Mouse (Mus musculus): Measurements from ENCODE around the gene Lix1l. TPM values are rescaled to one million over a fixed set of nuclear protein-coding genes. Genes with fewer than 3 reads are reported as not detected.

Gene Lix1l
- total RNA-seq (2021) = 1 to 10 TPM; 5.5 to 6.3 TPM
- long read RNA-seq, experiment 1, partial matches to known transcripts = 0 of 11 reads
- long read RNA-seq, experiment 1, other reads (novel, unspliced or antisense) = 10 of 11 reads
- long read RNA-seq, experiment 2, partial matches to known transcripts = 1 of 14 reads
- long read RNA-seq, experiment 2, other reads (novel, unspliced or antisense) = 13 of 14 reads

DNA sequence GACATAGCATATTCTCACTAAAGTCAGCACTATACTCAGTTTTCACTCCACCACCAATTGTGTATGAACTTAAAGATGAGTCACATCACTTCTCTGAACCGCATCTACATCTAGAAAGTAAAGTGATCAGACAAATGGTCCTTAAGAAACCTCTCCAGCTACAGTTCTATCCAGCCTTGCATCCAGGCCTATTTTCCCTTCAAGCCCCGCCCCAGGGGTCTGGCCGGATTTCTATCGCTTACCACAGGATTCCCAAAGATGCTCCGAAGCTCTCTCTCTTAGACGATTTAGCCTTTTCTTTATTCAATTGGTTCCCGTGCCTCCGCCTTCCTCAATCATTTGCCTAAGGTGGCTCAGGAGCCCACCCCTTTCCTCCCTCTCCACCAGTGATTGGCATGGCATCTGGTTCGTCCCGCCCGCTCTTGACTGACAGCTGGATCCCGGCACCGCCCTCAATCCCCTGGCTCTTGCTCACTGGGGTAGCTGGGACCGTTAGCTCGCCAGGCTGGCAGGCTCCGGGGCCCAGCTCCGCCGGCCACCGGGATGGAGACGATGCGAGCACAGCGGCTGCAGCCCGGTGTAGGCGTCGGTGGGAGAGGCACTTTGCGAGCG, at the start of gene Lix1l:
Gene Lix1l, plus strand, starts transcription at position 511 of the 612 bp plus-strand sequence.
- peak; percentile 90 to 93 for DNase-seq
- intact Hi-C loops (cut with DNase I) = no loop called here

- intact Hi-C loops (cut with DNase I) = loop anchor here (1.0 kb wide), 1 partner anchor 28 kb away; no protein-coding TSS in a partner anchor
- DNase-seq = peak in 1 of 2 experiments; percentile 48
These were observed 49.7 kb upstream of the Lix1l start for GRCm38 (mm10) chr3:96551203-96551602.

DNA sequence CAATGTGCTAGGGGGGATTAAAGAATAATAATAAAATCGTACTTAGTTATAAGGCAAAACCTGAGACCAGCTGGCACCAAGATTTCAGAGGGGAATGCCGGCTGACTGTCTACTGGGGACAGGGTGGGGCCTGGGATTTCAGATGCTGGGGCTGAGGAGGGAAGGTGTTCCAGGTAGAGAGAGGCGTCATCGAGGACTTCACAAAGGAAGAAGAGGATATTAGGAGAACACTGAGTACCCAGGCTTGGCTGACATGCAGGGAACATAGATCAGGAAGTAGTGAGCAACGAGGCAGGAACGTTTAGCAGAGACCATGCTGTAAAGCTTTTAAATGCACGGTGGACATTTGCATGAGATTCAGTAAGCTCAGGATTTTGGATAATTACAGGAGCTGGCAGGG, 49.1 kb upstream of the Lix1l start:
- intact Hi-C loops (cut with DNase I) = loop anchor here (1.0 kb wide), 1 partner anchor 27 kb away; no protein-coding TSS in a partner anchor
- no peak for DNase-seq

GRCm38 (mm10) chr3:96553601-96554000, 47.3 kb upstream of the Lix1l start:
- DNase-seq = no peak
- intact Hi-C loops (cut with DNase I) = no loop called here

GRCm38 (mm10) chr3:96554251-96554650, 46.7 kb upstream of the Lix1l start:
- no peak for DNase-seq
- intact Hi-C loops (cut with DNase I) = no loop called here

DNA sequence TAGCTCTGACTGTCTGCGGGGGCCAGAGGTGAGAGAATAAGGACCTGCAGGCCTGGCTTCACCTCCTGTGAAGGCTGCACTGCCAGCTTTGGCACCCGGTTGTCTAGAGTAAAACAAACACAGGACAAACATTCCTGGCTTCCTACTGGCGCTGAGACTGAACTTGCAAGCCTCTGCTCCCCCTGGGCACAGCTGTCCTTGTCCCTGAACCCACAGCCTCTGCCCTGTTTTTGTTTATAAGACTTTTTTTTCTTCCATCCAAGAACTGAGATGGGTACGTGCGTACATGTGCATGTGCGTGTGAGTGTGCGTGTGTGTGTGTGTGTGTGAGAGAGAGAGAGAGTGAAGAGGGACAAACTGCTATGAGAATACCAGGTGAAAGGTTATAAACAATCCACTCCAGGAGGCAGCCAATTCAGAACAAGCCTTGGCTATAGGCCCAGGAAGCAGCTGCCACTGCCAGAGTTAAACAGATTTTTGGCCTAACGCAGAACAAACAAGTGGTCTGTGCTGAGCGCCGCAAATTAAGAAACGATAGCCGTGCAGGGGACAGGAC, 45.8 kb upstream of the Lix1l start:
- intact Hi-C loops (cut with DNase I) = no loop called here
- peak; percentile 74 to 77 for DNase-seq

DNA sequence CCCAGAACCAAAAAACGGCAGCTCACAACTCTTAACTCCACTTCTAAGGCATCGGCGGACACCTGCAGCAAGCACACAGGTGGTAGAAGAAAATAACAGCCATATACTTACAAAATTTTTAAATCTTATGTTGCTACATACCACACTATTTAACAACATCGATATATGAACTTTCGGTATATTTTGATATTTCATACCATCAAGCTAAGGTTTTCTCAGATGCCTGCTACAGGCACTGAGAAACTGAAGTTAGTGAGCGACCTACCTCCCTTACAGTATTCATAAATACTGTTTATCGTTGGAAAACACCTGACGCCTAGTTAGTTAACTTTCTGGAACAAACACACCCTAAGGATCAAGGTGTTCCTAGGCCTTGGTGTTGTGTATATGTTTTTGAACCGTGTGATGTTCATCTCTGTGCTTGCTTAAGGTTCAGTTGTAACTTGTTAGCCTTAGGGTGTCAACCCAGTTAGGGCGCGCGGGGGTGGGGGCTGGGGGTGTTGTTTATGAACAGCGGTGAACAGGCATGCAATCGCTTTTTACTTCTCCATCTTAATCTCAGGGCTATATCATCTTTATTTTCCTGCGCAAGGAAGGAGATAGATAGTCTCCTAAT, 44.8 kb upstream of the Lix1l start:
- no peak for DNase-seq
- intact Hi-C loops (cut with DNase I) = no loop called here

DNA sequence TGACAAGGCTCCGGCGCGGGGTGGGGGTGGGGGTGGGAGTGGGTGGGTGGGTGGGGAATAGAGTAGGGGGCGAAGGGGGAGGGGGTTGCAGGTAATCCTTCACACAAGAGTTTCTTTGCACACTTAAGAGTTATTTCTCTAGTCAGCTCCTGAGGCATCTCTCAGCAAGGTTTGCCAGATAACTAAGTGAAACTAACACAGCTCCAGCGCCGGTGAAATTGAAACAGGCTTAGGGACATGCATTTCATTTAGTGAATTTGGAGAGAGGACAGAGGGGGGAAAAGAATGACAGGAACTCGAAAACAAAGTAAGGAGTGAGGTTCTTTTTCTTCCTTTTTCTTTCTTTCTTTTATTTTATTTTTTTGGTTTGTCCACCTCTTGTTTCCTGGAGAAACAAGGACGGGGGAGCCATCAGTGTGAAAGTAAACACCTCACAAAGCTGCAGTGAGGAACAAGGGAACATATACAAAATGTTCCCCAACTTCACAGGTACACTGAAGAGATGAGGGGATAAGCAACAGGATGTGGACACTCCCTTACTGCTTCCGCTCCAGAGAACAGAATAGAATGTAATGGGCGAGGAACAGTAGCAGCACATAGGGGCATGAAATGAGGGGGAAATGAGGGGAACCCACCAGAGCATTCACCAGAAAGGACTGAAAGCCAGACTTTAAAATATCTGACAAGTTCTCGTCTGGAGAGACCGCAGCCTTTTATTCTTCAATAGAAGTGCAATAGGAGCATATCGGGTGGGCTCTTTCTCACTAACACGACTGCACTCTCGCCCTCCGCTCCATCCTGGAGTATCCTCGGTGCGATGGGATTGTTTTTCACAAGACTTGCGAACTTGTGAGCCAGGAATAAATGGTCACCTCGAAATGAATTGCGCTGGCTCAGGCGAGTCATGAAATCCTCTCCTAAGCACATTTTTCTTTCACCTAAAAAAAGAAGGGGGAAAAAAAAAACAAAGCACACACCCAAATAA, 44.0 kb upstream of the Lix1l start:
- intact Hi-C loops (cut with DNase I) = no loop called here
- DNase-seq = no peak

DNA sequence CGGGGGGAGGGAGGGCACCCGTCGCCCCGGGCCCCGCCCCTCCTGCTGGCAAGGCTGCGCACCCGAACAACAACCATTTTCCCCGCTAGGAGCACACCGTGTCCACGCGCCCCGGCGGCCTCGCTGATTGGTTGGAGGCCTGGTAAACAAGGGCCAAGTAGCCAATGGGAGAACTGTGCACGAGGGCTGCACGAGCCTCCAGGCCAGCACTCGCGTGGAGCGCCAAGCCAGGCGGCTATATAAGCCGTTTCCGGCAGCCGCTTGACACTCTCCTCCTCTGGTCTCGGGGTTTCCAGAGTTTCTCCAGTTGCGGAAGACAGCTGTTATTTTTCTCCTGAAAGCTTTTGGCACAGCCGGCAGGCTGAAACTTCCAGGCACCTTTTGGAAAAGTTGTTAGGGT, 43.3 kb upstream of the Lix1l start, which contains the start of gene Txnip:
Gene Txnip, plus strand, starts transcription at position 264 of the 400 bp plus-strand sequence.
- intact Hi-C loops (cut with DNase I) = no loop called here
- DNase-seq = peak; percentile 100

- peak in 1 of 2 experiments; percentile 50 for DNase-seq
- intact Hi-C loops (cut with DNase I) = no loop called here
These were observed 42.8 kb upstream of the Lix1l start for GRCm38 (mm10) chr3:96558159-96558558.

GRCm38 (mm10) chr3:96558668-96559196, 42.2 kb upstream of the Lix1l start:
- intact Hi-C loops (cut with DNase I) = no loop called here
- DNase-seq = no peak

DNA sequence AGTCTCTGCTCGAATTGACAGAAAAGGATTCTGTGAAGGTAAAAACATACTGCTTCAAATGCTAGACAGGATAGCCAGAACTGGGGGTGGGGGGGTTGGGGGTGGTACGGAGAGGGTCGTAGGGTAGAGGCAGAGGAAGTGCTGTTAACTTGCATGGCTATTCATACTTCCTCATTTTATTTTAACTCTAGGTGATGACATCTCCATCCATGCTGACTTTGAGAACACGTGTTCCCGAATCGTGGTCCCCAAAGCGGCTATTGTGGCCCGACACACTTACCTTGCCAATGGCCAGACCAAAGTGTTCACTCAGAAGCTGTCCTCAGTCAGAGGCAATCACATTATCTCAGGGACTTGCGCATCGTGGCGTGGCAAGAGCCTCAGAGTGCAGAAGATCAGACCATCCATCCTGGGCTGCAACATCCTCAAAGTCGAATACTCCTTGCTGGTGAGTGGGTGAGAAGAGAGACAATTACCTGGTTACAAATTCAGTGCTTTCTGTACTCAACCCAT, 41.5 kb upstream of the Lix1l start:
- intact Hi-C loops (cut with DNase I) = no loop called here
- peak in 1 of 2 experiments; percentile 58 for DNase-seq

GRCm38 (mm10) chr3:96559911-96560850, 40.8 kb upstream of the Lix1l start:
- intact Hi-C loops (cut with DNase I) = no loop called here
- peak in 1 of 2 experiments; percentile 50 for DNase-seq

- peak in 1 of 2 experiments; percentile 57 for DNase-seq
- intact Hi-C loops (cut with DNase I) = no loop called here
These were observed 39.9 kb upstream of the Lix1l start for GRCm38 (mm10) chr3:96560881-96561668.

GRCm38 (mm10) chr3:96561946-96562681, 38.8 kb upstream of the Lix1l start:
- peak in 1 of 2 experiments; percentile 63 for DNase-seq
- intact Hi-C loops (cut with DNase I) = no loop called here

- intact Hi-C loops (cut with DNase I) = no loop called here
- no peak for DNase-seq
These were observed 37.7 kb upstream of the Lix1l start for GRCm38 (mm10) chr3:96563267-96563666.

Data from gastrocnemius, postnatal 36 days (tissue).